ENCODE assay signal across 8 mouse cellular contexts in the genomic region with DNA sequence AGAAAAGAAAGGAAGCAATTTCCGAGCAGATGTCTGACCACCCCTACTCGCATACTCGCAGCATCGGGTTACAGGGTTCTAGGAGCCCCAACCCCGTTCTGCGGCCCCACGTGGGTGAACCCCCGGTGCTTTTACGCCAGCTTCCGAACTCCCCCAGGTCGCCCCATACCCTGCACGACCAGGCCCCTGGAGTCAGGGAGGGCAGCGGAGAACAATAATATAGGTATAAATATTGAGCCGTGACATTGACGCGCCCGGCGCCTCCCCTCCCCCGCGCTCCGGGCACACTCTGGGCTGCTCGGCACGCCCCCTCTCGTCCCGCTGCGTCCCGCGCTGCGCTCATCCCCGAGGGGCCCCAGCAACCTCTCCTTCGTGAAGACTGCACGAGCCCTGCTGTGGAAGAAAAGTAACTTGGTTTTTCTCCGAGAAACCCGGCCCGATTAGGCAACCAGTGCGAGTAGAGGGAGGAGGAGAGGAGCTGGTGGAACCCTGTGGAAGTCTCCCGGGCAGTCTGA. TPM values are rescaled to one million over a fixed set of nuclear protein-coding genes. Genes with fewer than 3 reads are reported as not detected.
DNase-seq lines count a peak whose midpoint lies in the region; ATAC-seq and TF ChIP-seq lines count a peak whose summit lies in the region.

No protein-coding gene starts in this region.

- intact Hi-C loops in heart, postnatal 14 days (cut with DNase I) = loop anchor here (1.0 to 5.0 kb wide), 5 partner anchors 39 to 191 kb away; no protein-coding TSS in a partner anchor

- peak overlapping the region; percentile 95 for H3K4me3 ChIP-seq in ES-Bruce4 (ENCODE audit: low read depth, low read length)
- H3K4me3 ChIP-seq in forebrain, embryonic 13.5 days = peak overlapping the region; percentile 62
- H3K4me3 ChIP-seq in lung, embryonic 15.5 days = peak overlapping the region; percentile 86
- peak overlapping the region; percentile 53 for H3K4me3 ChIP-seq in olfactory bulb, adult 2 months (ENCODE audit: insufficient read depth, low read depth, low read length)

- no peaks in the 10 kb centered on the region for H3K36me3 ChIP-seq in ES-Bruce4 (ENCODE audit: control insufficient read depth, insufficient read depth, low read length, poor library complexity, severe bottlenecking)
- H3K36me3 ChIP-seq in forebrain, embryonic 13.5 days (ENCODE audit: poor library complexity, severe bottlenecking) = no peaks in the 10 kb centered on the region
- peaks cover 5% of the 10 kb centered on the region; the same call in 1 of the 2 replicates for H3K36me3 ChIP-seq in lung, embryonic 15.5 days

- TF ChIP-seq CTCF in ES-Bruce4 (IDR thresholded peaks at IDR 0.05; ENCODE audit: low read depth, low read length) = no peak
- TF ChIP-seq CTCF in olfactory bulb, adult 2 months (IDR thresholded peaks at IDR 0.05; ENCODE audit: insufficient read depth, low read depth, low read length) = no peak

- no peaks in the 10 kb centered on the region for H3K27me3 ChIP-seq in ES-Bruce4 (ENCODE audit: control insufficient read depth, insufficient read depth, low read length, poor library complexity, severe bottlenecking)
- H3K27me3 ChIP-seq in forebrain, embryonic 13.5 days = peaks cover 6% of the 10 kb centered on the region; the same call in 1 of the 2 replicates
- H3K27me3 ChIP-seq in lung, embryonic 15.5 days = no peaks in the 10 kb centered on the region

- peak overlapping the region; percentile 98 for H3K9ac ChIP-seq in ES-Bruce4 (ENCODE audit: low read depth, poor library complexity, severe bottlenecking)
- peak overlapping the region; percentile 73 for H3K9ac ChIP-seq in forebrain, embryonic 13.5 days
- H3K9ac ChIP-seq in lung, embryonic 15.5 days = peak overlapping the region; percentile 88

- WGBS in forebrain, embryonic 13.5 days = 0% methylated on average over 36 of the region's 37 CpGs
- WGBS in lung, embryonic 15.5 days = under 1% methylated on average over 36 of the region's 37 CpGs
- under 1% methylated on average over 35 of the region's 37 CpGs for WGBS in olfactory bulb, adult 2 months

- DNase-seq in brain, adult 2 months (ENCODE audit: low read depth, low spot score) = peak; percentile 28
- peak; percentile 77 to 78 for DNase-seq in heart, postnatal 14 days
- peak; percentile 1 to 44 for DNase-seq in layer of hippocampus, adult 18-20 months (ENCODE audit: low spot score in 2 of 2)
- DNase-seq in thymus, postnatal 10 days (ENCODE audit: low spot score in 2 of 2) = peak; percentile 55 to 58

- TF ChIP-seq EP300 in ES-Bruce4 (IDR thresholded peaks at IDR 0.05; ENCODE audit: insufficient read depth, low read depth, low read length) = 0 out of 2 replicates have a peak, but pooled peaks have one; percentile 6

- no peak overlapping the region for H3K27ac ChIP-seq in ES-Bruce4 (ENCODE audit: insufficient read depth, low read length)
- peak overlapping the region; percentile 75 for H3K27ac ChIP-seq in forebrain, embryonic 13.5 days
- H3K27ac ChIP-seq in lung, embryonic 15.5 days = peak overlapping the region; percentile 95
- H3K27ac ChIP-seq in olfactory bulb, adult 2 months (ENCODE audit: insufficient read depth, low read depth, low read length) = no peak overlapping the region

- H3K9me3 ChIP-seq in ES-Bruce4 (replicated peaks; ENCODE audit: control insufficient read depth, insufficient read depth, low read length, poor library complexity, severe bottlenecking) = no peaks in the 10 kb centered on the region
- H3K9me3 ChIP-seq in forebrain, embryonic 13.5 days (replicated peaks) = no peaks in the 10 kb centered on the region
- no peaks in the 10 kb centered on the region for H3K9me3 ChIP-seq in lung, embryonic 15.5 days

- ATAC-seq in forebrain, embryonic 13.5 days = peak; percentile 63
- ATAC-seq in lung, embryonic 15.5 days (ENCODE audit: borderline replicate concordance, extremely low read depth, low FRiP score, low TSS enrichment) = peak; percentile 65

- H3K4me2 ChIP-seq in forebrain, embryonic 13.5 days = peak overlapping the region; percentile 93
- H3K4me2 ChIP-seq in lung, embryonic 15.5 days = peak overlapping the region; percentile 90

- TF ChIP-seq POLR2A in ES-Bruce4 (IDR thresholded peaks at IDR 0.05; ENCODE audit: insufficient read depth, low read length) = no peak
- no peak for TF ChIP-seq POLR2A in olfactory bulb, adult 2 months (IDR thresholded peaks at IDR 0.05; ENCODE audit: insufficient read depth, low read depth, low read length)

- H3K4me1 ChIP-seq in ES-Bruce4 (ENCODE audit: control insufficient read depth, insufficient read depth, low read length) = no peaks in the 10 kb centered on the region
- peaks cover 27% of the 10 kb centered on the region for H3K4me1 ChIP-seq in forebrain, embryonic 13.5 days
- 0 out of 2 replicates have a peak, but pooled peaks cover 3% of the 10 kb centered on the region for H3K4me1 ChIP-seq in lung, embryonic 15.5 days
- peaks cover 27% of the 10 kb centered on the region for H3K4me1 ChIP-seq in olfactory bulb, adult 2 months (ENCODE audit: control insufficient read depth, insufficient read depth, low read length)

RNA-seq across cellular contexts. Expression of a gene that starts 2.3 kb away (rescaled TPM):
- 26.7 and 29.0 TPM in 2 replicates for polyA plus RNA-seq in ES-Bruce4 (2011; ENCODE audit: insufficient read depth, insufficient read length, low read depth, missing spikeins)
- 30.3 and 34.4 TPM in 2 replicates for polyA plus RNA-seq in forebrain, embryonic 13.5 days (2015; fragmentation: Nextera tagmentation; extraction: Ambion mirVana)
- 10 to 100 TPM; 22.9 to 26.1 TPM for total RNA-seq in heart, postnatal 14 days (2021)
- 1 to 10 TPM; 1.9 to 4.7 TPM for total RNA-seq in layer of hippocampus, adult 18-20 months (2021)
- polyA plus RNA-seq in lung, embryonic 15.5 days (2015; fragmentation: Nextera tagmentation; extraction: Ambion mirVana) = 47.0 and 59.1 TPM in 2 replicates
- polyA plus RNA-seq in olfactory bulb, adult 2 months (2012; ENCODE audit: insufficient read depth, insufficient read length, low replicate concordance, missing spikeins) = 52.8 TPM in 1 of 2 replicates, not detected in the other

Comparison
In these comparisons a context has a peak if more than half of its experiments do, and no peak if none do; other contexts are left out.
1. H3K27ac ChIP-seq: peak in forebrain, embryonic 13.5 days (single experiment) and lung, embryonic 15.5 days (single experiment); none in ES-Bruce4 (single experiment) and olfactory bulb, adult 2 months (single experiment).
2. DNase-seq: peak in every context shown above with its lines; median percentile 78 in heart, postnatal 14 days; 56 in thymus, postnatal 10 days; 28 in brain, adult 2 months; 22 in layer of hippocampus, adult 18-20 months.
3. Peak in every context shown above with its lines, with median percentiles within 50 percentile points of each other: H3K4me3 ChIP-seq and H3K9ac ChIP-seq.